Mouse (Mus musculus) bone marrow macrophage, adult 2 months (primary cell): ENCODE data around the gene Samd4b. TPM values are rescaled to one million over a fixed set of nuclear protein-coding genes. Genes with fewer than 3 reads are reported as not detected.
A peak's percentile ranks its signal among the peaks of the same experiment; 100 is the strongest.

Source experiments
- H3K27ac ChIP-seq: 2 replicates; pipeline ENCODE4 v1.5.1; 2012; ENCODE audit warnings: low read depth, low read length; ENCODE audit not compliant: insufficient read depth
- H3K4me1 ChIP-seq: 2 replicates; pipeline ENCODE4 v1.6.1; 2012; ENCODE audit warnings: low read length; ENCODE audit not compliant: control insufficient read depth, insufficient read depth
- H3K4me3 ChIP-seq: 2 replicates; pipeline ENCODE4 v1.5.1; 2012; ENCODE audit warnings: mild to moderate bottlenecking, low read length, moderate library complexity; ENCODE audit not compliant: insufficient read depth
- CTCF ChIP-seq: IDR thresholded peaks from 2 replicates; pipeline ENCODE4 v1.5.1; 2012; ENCODE audit warnings: low read depth, mild to moderate bottlenecking, low read length, moderate library complexity
- POLR2A ChIP-seq: IDR thresholded peaks from 2 replicates; pipeline ENCODE4 v1.6.1; 2012; ENCODE audit warnings: mild to moderate bottlenecking, low read depth, low read length, borderline replicate concordance
- polyA plus RNA-seq: library from polyadenylated mRNA; stranded (reverse); fragments of >200 nt; gene quantifications from 2 replicates; pipeline ENCODE4 v1.2.4, GENCODE M21; 2012; ENCODE audit not compliant: missing spikeins, insufficient read depth, insufficient read length

Gene Samd4b
- polyA plus RNA-seq, 1 experiment: 47.4 TPM

GRCm38 (mm10) chr7:28578543-28579053, 19.3 kb downstream of the Samd4b start:
- H3K4me1 ChIP-seq: peaks cover 14% of the 10 kb centered on the region
- H3K4me3 ChIP-seq: no peak overlapping the region
- TF ChIP-seq CTCF: no peak
- TF ChIP-seq POLR2A: no peak
- no peak overlapping the region for H3K27ac ChIP-seq

DNA sequence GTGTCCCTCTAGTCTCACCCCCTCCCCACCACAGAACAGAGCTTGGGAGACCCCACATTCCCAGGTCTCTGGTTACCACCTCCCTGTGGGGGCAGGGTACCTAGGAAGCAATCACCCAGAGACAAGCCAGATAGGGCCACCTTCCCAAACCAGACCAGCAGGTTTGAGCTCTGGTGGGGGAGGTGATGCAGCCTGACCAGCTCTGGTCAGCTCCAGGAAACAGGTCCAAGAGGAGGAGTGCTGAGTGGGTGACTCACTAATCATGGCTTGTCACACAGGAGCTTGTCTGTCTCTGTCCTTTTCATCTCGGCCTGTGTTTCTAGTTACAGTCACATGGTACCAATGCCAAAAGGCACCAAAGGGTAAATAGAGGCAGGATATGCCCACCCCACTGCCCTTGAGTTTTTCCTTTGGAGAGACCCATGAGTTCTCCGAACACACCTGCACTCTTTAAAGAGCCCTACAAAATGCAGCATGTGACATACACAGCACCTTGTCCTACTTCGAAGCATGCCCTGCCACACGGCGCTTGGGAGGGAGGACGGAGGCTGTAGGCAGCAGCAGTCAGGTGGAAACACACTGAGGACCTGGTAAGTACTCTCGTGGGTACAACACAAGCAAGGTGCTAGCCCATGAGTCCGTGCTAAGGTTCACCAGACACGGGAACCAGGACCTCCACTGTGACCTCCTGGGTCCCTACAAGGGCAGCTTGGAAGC, 20.0 kb downstream of the Samd4b start:
- Histone ChIP-seq H3K4me3 (no peak overlapping the region), H3K27ac (no peak overlapping the region), H3K4me1 (peaks cover 10% of the 10 kb centered on the region)
- TF ChIP-seq CTCF (no peak), POLR2A (no peak)

GRCm38 (mm10) chr7:28576271-28576914, 21.6 kb downstream of the Samd4b start:
- TF ChIP-seq CTCF: no peak
- no peak for TF ChIP-seq POLR2A
- no peak overlapping the region for H3K27ac ChIP-seq
- H3K4me1 ChIP-seq: peaks cover 7% of the 10 kb centered on the region
- H3K4me3 ChIP-seq: no peak overlapping the region

DNA sequence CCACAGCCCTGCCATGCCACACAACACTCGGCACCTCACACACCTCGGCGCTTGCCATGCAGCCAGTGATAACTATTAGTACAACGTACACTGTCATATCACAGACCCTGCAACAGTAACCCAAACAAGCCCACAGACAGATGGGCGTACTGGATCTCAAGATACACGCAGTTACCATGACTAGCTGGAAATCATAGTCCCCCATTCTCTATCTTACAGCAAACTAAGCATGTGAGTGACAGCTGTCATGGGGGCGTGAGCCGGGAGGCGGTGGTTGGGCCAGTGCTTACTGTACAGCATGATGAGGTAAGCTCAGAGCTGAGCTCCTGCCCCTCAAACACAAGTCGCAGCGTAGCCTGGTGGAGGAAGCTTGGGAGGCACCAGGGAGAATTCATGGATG, 22.3 kb downstream of the Samd4b start:
- peaks cover 7% of the 10 kb centered on the region for H3K4me1 ChIP-seq
- no peak overlapping the region for H3K27ac ChIP-seq
- no peak overlapping the region for H3K4me3 ChIP-seq
- TF ChIP-seq POLR2A: no peak
- no peak for TF ChIP-seq CTCF

DNA sequence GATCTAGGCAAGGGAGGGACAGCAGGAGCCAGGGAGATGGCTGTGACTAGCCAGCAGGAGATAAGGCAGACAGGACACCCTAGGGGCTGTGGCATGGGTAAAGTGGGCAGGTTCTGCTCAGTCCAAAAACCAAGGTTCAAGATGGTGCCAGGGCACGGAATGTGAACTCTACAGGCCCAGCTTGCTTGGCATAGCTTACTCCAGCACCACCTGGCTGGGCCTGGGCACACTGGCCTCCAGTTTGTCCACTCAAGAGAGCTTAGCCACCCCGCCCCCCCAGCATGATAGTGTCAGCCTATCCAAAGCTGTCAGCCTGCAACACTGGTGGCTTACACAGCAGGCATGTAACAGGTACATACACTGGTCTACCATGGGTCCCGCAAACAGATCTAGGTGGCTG, 24.7 kb downstream of the Samd4b start:
- TF ChIP-seq POLR2A (no peak), CTCF (no peak)
- Histone ChIP-seq H3K4me3 (no peak overlapping the region), H3K27ac (no peak overlapping the region), H3K4me1 (peaks cover 2% of the 10 kb centered on the region)

- Histone ChIP-seq H3K27ac (no peak overlapping the region), H3K4me3 (no peak overlapping the region), H3K4me1 (no peaks in the 10 kb centered on the region)
- TF ChIP-seq CTCF: no peak
- no peak for TF ChIP-seq POLR2A
Measured at GRCm38 (mm10) chr7:28572689-28573088, 25.3 kb downstream of the Samd4b start.

DNA sequence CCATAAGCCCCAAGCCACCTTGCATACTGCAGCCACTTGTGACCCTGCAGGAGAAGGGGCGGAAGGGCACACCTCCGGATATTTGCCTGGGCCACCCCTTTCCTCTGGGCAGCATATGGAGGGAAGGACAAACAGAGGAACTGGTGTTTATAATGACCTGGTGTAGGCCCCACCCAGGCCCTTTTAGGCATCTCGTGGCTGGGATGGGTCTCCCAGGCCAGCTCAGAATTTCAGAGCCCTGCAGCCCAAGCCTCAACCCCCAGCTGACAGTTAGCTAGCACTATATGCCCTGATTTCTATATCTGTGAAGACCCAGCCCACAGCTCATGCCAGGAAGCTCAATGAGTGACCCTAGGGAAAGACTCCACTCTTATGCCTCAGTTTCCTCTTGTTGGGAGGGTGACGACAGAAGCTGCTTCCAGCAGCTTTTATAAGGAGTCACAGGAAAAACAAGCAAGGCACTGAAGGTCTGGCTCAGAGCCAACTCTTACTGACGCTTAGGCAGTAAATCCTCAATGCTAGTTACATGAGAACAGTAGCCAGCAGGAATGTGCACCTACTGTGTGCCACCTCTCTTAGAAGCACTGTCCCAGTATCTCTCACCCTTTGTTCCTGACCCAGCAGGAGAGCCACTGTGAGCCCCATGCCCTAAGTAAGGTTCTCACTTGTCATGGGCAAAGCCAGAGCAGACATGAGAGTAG, 26.8 kb downstream of the Samd4b start:
- no peak for TF ChIP-seq CTCF
- no peak for TF ChIP-seq POLR2A

GRCm38 (mm10) chr7:28570291-28570981, 27.5 kb downstream of the Samd4b start:
- Histone ChIP-seq H3K27ac (no peak overlapping the region), H3K4me3 (no peak overlapping the region), H3K4me1 (no peaks in the 10 kb centered on the region)
- TF ChIP-seq CTCF (no peak), POLR2A (no peak)

More for the DNA sequence above, 26.8 kb downstream of the Samd4b start:
- Histone ChIP-seq H3K4me3 (no peak overlapping the region), H3K27ac (no peak overlapping the region), H3K4me1 (no peaks in the 10 kb centered on the region)

DNA sequence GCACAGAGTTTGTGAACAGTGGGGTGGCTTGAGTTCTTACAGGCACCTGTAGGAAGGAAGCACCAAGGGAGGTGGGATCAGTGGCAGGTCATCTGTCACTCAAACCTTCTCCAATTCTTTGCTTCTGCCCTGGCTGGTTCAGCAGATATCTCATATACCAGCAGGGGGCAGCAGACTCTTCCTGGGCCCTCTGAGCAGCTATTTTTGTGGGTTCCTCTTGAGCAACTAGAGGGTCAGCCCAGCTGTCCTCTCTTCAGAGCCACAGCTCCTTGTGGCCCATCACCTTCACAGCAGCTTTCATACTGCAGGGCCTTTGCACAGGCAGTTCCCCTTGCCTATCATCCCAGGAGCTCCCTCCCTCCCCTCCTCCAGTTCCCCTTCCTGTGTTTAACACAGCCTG, 29.7 kb downstream of the Samd4b start:
- Histone ChIP-seq H3K4me3 (no peak overlapping the region), H3K4me1 (no peaks in the 10 kb centered on the region), H3K27ac (no peak overlapping the region)
- TF ChIP-seq POLR2A (no peak), CTCF (peak; percentile 80)

- TF ChIP-seq POLR2A (no peak), CTCF (no peak)
- no peak overlapping the region for H3K4me3 ChIP-seq
- H3K27ac ChIP-seq: no peak overlapping the region
- no peaks in the 10 kb centered on the region for H3K4me1 ChIP-seq
Measured at GRCm38 (mm10) chr7:28567539-28567938, 30.4 kb downstream of the Samd4b start.
